Mouse (Mus musculus) v-Abl transformed pro-B cells (cell line): Measurements from ENCODE around the gene Sds.

Experiments
- in situ Hi-C, 2 experiments: fragments of 400-800 bp; cut with MboI; formaldehyde crosslinking; loops; one replicate each; pipeline ENCODE4 v1.15.1; 2025; ENCODE audit not compliant: unreplicated experiment in 2 of 2

The Sds gene

GRCm38 (mm10) chr5:120506490-120506889, 30.2 kb downstream of the Sds start:
- in situ Hi-C loops, result loop anchor here (10.0 kb wide), 2 partner anchors 98 to 168 kb away; no protein-coding TSS in a partner anchor

DNA sequence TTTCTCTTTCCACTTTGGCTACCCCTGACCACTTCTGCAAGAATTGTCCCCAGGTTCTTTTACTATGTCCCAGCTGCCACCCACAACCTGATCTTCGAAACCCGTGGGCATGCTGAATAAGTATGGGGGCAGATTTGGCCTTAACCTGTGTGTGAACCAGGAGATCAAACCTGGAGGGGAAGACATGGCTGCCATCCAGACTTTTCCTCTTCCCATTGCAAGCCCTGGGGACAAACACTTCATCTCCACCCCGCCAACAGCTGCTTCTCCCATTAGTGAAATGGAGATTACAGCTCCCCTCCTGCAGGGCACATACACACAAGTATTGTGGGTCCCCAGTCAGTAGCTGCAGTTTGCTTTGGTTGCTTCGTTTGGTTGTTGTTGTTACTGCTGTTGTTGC, 31.0 kb downstream of the Sds start:
- in situ Hi-C loops, result loop anchor here (10.0 kb wide), 2 partner anchors 97 to 167 kb away; no protein-coding TSS in a partner anchor

DNA sequence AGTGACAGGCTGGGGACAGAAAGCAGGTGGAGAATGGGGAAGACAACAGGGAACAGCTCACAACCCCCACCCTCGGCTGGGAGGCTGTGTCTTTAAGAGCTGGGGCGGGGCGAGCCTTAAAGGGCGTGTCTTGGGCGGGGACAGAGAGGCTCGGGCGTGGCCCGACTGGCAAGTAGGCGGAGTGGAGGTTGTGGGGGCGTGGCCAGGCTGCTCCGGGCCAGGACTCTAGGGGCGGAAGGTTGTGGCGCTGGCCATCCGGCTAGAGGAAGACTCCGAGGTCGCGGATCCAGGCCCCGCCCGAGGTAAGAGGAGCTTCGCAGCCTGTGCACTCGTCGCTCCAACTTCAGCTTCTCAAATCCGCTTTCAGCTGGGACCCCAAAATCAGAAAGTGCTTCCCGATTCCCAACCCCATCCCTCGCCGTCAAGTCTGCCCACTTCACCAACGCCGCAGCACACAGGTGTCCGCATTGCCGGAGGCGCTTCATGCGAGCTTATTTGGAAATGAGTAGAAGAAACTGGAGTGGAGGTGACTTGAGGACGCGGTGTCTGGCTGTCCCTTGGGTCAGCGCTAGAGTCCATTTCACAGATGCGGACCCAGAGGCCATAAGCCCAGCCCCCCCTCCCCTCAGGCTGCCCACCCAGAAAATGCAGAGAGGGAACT, 34.8 kb downstream of the Sds start, which contains the start of gene Slc8b1:
TSS of gene Slc8b1 (plus strand) at position 187 of the 661 bp plus-strand sequence.
- in situ Hi-C loops, result no loop called here

- in situ Hi-C loops, result no loop called here
These were observed 35.4 kb downstream of the Sds start for GRCm38 (mm10) chr5:120511643-120512220.

DNA sequence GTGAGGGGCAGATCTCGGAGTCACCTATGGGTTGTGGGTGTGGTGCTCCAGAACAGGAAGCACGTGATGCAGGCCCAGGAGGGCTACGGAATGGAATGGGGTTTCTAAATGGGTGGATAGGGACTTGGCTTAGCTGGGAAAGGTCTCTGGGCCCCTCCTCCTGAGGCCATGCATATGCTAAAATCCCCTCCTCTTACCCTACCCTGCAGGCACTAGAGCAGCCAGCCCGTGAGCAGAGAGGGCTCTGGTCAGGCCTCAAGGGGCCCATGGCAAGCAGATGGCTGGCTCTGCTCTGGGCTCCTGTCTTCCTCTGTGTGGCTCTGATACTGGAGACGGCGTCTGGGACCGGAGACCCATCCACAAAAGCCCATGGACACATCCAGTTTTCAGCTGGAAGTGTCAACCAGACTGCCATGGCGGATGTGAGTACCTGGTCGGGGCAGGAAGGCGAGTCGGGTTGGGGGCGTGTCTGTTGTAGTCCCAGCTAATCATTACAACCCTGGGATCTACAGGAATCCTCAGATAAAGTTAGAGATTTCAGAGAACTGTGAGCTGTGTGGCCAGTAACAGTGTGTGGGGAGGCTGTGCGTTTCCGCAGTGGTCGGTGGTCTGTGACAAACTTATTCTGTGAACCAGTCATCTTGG, 36.7 kb downstream of the Sds start:
- in situ Hi-C loops, result no loop called here

GRCm38 (mm10) chr5:120514031-120514677, 37.8 kb downstream of the Sds start:
- in situ Hi-C loops, result no loop called here

DNA sequence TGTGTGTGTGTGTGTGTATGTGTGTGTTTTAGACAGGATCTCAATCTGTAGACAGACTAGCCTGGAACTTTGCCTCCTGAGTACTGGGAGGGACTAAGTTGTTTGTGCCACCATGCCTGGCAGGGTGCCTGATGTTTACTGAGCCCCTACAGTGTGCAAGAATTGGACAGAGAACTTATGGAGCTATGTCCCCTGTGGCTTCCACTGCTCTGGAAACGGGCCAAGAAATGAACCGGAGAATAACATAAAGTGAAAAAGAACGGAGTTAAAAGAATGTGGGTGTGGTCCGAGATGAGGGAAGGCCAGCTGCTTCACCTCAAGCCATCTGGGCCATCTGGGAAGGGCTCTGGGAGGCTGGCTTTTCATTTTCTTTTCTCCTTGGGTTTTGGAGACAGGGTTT, 38.4 kb downstream of the Sds start:
- in situ Hi-C loops, result no loop called here

DNA sequence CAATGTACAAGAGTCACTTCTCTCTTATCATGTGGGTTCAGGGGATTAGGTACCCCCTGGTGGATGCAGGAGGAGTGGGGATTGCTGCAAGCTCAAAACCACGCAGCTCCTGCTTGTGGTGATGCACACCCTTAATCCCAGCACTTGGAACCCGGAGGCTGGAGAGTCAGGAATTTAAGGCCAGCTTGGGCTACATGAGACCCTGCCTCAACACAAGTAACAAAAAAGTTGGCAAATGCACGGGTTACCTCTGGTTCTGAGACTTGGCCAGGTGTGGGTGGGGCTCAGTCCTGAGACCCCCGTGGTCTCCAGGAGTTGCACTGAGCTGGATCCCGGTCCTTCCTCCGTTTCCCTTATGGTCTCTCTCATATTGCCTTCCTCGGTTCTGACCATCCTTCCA, 39.1 kb downstream of the Sds start:
- in situ Hi-C loops, result no loop called here

- in situ Hi-C loops, result no loop called here
These were observed 40.1 kb downstream of the Sds start for GRCm38 (mm10) chr5:120516221-120516984.

DNA sequence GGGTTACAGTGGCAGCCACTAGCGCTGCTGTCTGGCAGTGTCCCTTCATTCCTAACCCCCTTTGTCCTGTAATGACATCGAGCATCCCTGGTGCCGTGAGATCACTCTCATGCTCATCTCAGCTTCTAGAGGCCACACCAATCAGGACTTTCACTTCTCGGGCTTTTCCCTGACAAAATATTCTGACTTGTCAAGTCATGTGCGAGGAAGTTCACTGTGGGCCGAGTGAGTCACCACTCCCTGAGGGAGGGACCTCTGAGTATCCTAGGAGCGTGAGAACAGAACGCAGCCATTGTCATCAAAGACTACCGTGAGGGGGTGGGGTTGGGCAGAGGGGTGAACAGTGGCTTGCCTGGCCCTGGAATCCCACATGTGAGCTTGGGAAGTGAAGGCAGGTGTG, 41.2 kb downstream of the Sds start:
- in situ Hi-C loops, result no loop called here

DNA sequence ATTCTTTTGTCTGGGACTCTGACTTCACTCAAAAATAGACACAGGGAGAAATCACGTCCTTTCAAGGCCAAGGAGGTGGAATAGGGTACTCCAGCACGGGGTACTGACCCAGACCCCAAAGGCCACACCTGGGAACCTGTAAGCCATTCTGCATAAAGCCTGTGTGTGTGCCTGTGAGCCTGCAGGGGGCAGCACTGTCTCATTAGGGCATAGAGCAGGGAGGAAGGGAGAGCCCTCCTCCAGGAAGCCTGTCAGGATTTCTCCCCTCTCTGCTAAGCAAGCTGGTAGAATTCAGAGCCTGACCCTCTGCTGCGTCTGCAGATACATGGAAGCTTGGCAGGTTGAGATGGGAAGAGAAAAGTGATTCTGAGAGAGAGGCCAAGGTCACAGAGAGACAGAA, 46.3 kb downstream of the Sds start:
- in situ Hi-C loops, result no loop called here

DNA sequence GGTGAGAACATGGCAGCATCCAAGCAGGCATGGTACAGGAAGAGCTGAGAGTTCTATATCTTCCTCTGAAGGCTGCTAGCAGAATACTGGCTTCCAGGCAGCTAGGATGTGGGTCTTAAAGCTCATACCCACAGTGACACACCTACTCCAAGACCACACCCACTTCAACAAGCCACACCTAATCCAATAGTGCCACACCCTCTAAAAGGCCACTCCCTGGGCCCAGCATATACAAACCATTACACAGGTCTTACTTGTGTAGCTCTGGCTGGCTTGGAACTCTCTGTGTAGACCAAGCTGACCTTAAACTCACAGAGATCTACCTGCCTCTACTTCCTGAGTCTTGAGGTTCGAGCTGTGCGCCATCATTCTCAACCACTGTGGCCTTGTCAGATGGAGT, 48.4 kb downstream of the Sds start:
- in situ Hi-C loops, result loop anchor here (5.0 kb wide), 2 partner anchors 53 to 63 kb away; partner anchors contain the start of genes Iqcd (in 1 of the 2) and Tpcn1 (in 1 of the 2)

- in situ Hi-C loops, result loop anchor here (5.0 kb wide), 2 partner anchors 52 to 62 kb away; partner anchors contain the start of genes Iqcd (in 1 of the 2) and Tpcn1 (in 1 of the 2)
These were observed 49.4 kb downstream of the Sds start for GRCm38 (mm10) chr5:120525737-120526136.

GRCm38 (mm10) chr5:120526311-120526710, 50.0 kb downstream of the Sds start:
- in situ Hi-C loops, result loop anchor here (5.0 kb wide), 2 partner anchors 51 to 61 kb away; partner anchors contain the start of genes Iqcd (in 1 of the 2) and Tpcn1 (in 1 of the 2)

DNA sequence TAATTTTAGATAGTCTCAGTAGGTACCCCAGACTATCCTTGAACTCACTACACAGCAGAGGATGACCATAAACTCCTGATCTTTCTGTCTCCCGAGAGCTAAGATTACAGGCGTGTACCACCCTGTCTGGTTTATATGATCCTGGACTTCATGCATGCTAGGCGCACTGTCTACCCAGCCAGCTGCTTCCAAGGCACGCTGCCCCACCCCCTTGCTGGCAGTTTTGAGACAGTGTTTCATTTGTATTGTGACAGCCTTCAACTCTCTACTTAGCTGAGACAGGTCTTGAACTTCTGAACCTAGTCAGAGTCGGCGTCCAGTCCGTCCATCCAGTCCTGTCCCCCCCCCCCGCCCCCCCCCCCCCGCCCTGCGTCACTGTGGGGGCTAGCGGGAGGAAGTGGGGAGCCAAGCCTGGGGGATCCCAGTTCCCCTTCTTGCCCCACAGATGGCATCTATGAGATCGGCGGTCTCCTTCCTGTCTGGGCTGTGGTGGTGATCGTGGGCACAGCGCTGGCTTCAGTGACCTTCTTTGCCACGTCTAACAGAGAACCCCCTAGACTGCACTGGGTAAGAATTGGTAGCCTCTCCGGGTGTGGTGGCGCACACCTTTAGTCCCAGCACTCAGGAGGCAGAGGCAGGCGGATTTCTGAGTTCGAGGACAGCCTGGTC, 51.1 kb downstream of the Sds start:
- in situ Hi-C loops, result loop anchor here (5.0 kb wide), 2 partner anchors 50 to 60 kb away; partner anchors contain the start of genes Iqcd (in 1 of the 2) and Tpcn1 (in 1 of the 2)

GRCm38 (mm10) chr5:120531631-120532030, 55.3 kb downstream of the Sds start:
- in situ Hi-C loops, result no loop called here
